Mouse (Mus musculus) ES-E14 (cell line): ENCODE measurements around the gene Gm20532.

Source experiments
- CHD2 ChIP-seq: IDR thresholded peaks from 2 replicates; pipeline ENCODE4 v1.6.1; 2014; ENCODE audit warnings: mild to moderate bottlenecking, low read depth, low read length, inconsistent platforms
- MAFK ChIP-seq: IDR thresholded peaks from 2 replicates; pipeline ENCODE4 v1.6.1; 2014; ENCODE audit warnings: mild to moderate bottlenecking, low read depth, low read length, inconsistent platforms; ENCODE audit not compliant: insufficient read depth
- ZNF384 ChIP-seq: IDR thresholded peaks from 2 replicates; pipeline ENCODE4 v1.6.1; 2012; ENCODE audit warnings: low read depth, low read length, inconsistent platforms

DNA sequence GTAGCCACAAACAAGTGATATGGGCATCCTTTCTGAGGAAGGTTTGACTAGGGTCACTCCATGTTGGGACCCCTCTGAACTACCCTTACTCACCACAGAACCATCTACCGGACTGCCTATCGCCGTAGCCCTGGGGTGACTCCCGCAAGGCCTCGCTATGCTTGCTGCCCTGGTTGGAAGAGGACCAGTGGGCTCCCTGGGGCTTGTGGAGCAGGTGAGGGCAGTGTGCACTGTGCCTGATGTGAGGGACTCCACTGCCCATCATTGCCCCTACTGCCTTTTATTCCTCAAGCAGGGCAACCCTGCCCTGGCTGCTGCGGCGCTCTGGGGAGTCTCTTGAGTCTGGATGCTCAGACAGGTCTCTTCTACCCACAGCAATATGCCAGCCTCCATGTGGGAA lies 3.8 kb downstream of the Gm20532 start:
- TF ChIP-seq CHD2 (no peak), MAFK (no peak), ZNF384 (no peak)
